Mouse (Mus musculus) 416B (cell line): ENCODE measurements around the gene Drap1.

Source experiments
- DNase-seq: peaks from one replicate; pipeline ENCODE4 v3.0.0; 2011; ENCODE audit warnings: low read depth

The Drap1 gene

DNA sequence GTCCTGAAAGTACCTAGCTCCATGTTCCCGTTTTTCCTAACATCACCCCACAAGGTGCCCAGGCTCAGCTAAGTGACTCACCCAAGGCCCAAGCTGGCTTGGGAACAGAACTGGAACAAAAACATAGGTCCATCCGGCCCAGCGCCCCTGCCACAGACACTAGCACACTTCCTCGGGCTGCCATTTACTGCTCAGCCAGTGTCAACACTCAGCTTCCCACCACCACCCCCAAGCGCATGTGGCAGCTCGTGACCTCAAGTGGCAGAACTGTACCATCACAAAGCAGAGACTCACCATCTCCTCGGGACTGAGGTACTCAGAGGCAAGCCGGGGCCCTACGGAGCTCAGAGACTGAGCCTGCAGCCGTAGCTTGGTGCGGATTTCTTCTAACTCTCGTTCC, 41.5 kb downstream of the Drap1 start:
- DNase-seq, result no peak

DNA sequence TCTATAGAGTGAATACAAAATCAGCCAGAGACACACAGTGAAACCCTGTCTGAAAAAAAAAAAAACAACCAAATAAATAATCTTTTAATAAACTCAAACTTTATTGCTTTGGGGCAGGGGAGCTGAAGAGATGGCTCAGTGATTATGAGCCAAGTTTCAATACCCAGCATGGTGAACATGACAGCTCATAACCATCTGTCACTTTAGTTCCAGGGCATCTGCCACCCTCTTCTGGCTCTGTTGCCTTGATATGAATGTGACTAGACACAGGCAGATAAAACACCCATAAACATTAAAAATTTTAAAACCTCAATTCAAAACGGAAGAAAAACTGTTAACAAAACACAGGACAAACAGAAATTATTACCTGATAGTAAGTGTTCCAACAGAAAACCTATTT, 47.3 kb downstream of the Drap1 start:
- DNase-seq, result no peak

DNA sequence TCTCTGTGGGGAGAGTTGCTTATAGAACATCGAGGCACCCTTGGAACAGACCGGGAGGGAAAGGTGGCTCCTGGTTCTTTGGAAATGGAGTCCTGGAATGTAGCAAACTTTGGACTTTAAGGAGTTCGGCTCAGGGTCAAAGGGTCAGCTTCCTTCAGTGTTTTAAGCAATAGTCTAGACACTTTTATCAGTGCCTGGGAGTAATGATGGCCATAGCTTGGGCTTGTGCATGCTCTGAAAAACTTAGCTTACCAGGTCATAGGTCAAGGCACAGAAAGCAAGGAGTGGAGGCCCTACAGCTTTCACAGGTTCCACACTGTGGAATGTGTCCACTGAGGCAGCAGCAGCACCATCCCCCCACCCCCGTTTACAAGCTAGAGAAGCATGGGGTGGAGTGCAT, 50.0 kb downstream of the Drap1 start:
- DNase-seq, result no peak

- no peak for DNase-seq
These were observed 50.6 kb downstream of the Drap1 start for GRCm38 (mm10) chr19:5374177-5374576.
